Mouse (Mus musculus): ENCODE data around the gene Rps27a.

DNA sequence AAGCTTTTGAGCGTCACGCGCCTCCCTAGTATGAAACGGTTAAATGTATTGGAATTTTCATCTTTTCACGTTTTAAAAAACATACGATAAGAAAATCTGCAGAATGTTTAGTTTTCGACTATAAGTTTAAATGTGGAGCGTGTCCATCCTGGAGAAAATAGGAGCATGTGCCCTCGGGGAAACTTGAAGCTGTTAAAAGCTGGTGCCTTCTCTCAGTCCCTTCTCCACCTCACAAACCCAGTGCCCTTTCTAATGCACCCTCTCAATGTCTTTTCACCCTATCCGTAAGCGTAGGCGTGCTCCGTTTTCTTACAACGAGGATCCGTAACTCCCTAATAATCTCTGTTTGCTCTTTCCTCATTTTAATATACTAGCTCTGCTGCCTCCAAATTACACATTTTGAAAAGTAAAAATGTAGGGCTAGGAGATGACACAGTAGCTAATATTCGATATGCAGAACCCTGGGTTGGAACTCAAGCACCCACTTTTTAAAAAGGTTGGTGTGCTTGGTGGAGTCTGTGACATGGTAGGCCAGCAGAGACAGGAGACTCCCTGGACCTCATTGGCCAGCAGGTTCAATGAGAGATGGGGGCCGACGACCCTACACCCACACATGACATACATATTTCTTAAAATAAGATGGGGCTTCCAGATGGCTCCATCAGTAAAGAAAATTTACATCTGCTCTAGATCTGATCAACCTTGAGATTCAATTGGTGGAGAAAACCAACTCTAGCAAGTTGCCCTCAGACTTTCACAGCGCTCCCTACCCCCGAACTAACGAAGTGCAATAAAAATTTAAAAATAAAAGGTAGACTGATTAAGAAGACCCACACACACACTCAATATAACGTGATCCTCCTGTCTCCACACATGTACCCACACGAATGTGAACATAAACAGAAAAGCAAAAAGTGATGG, 855 bp upstream of the Rps27a start:
- no peak for TF ChIP-seq POLR2A (IDR thresholded peaks at IDR 0.05; ENCODE audit: borderline replicate concordance, control insufficient read depth, low read depth, low read length)
- no peak for TF ChIP-seq CTCF (IDR thresholded peaks at IDR 0.05; ENCODE audit: control insufficient read depth, insufficient read depth, low read length)
